Mouse (Mus musculus): ENCODE results near the gene P2ry6. TPM values are rescaled to one million over a fixed set of nuclear protein-coding genes. Genes with fewer than 3 reads are reported as not detected.

Gene P2ry6
- total RNA-seq, 2 experiments from 2014 or later: 4.1 to 4.5 TPM

GRCm38 (mm10) chr7:100950031-100950430, 24.4 kb downstream of the P2ry6 start:
- intact Hi-C loops (cut with DNase I): no loop called here
- no peak for DNase-seq

GRCm38 (mm10) chr7:100944738-100945137, 29.7 kb downstream of the P2ry6 start:
- intact Hi-C loops (cut with DNase I): no loop called here
- no peak for DNase-seq

GRCm38 (mm10) chr7:100944306-100944705, 30.1 kb downstream of the P2ry6 start:
- intact Hi-C loops (cut with DNase I): no loop called here
- no peak for DNase-seq

GRCm38 (mm10) chr7:100942789-100943615, 31.4 kb downstream of the P2ry6 start:
- DNase-seq: peak; percentile 70 to 81
- intact Hi-C loops (cut with DNase I): loop anchor here (1.0 to 2.0 kb wide), 3 partner anchors 23 to 108 kb away; no protein-coding TSS in a partner anchor

GRCm38 (mm10) chr7:100941169-100941568, 33.3 kb downstream of the P2ry6 start:
- intact Hi-C loops (cut with DNase I): no loop called here
- no peak for DNase-seq

- intact Hi-C loops (cut with DNase I): no loop called here
- no peak for DNase-seq
Measured at GRCm38 (mm10) chr7:100938106-100938505, 36.3 kb downstream of the P2ry6 start.

- intact Hi-C loops (cut with DNase I): no loop called here
- no peak for DNase-seq
Measured at GRCm38 (mm10) chr7:100937481-100937880, 37.0 kb downstream of the P2ry6 start.

GRCm38 (mm10) chr7:100933520-100933919, 40.9 kb downstream of the P2ry6 start:
- DNase-seq: no peak
- intact Hi-C loops (cut with DNase I): no loop called here

GRCm38 (mm10) chr7:100932481-100933007, 41.9 kb downstream of the P2ry6 start:
- DNase-seq: peak; percentile 88 to 92
- intact Hi-C loops (cut with DNase I): loop anchor here (1.0 kb wide), 1 partner anchor 25 kb away; no protein-coding TSS in a partner anchor

GRCm38 (mm10) chr7:100931926-100932480, 42.4 kb downstream of the P2ry6 start, which contains the start of gene Arhgef17:
TSS of gene Arhgef17 (minus strand) at chr7:100932107.
- intact Hi-C loops (cut with DNase I): loop anchor here (1.0 kb wide), 1 partner anchor 25 kb away; no protein-coding TSS in a partner anchor
- DNase-seq: peak; percentile 71 to 74

GRCm38 (mm10) chr7:100931316-100931925, 43.0 kb downstream of the P2ry6 start:
- intact Hi-C loops (cut with DNase I): no loop called here
- DNase-seq: peak; percentile 71 to 76

- peak; percentile 71 to 74 for DNase-seq
Measured at GRCm38 (mm10) chr7:100930619-100931315, 43.7 kb downstream of the P2ry6 start.

GRCm38 (mm10) chr7:100929639-100930303, 44.7 kb downstream of the P2ry6 start:
- intact Hi-C loops (cut with DNase I): no loop called here
- DNase-seq: no peak

More at GRCm38 (mm10) chr7:100930619-100931315, 43.7 kb downstream of the P2ry6 start:
- intact Hi-C loops (cut with DNase I): no loop called here

GRCm38 (mm10) chr7:100928456-100928855, 46.0 kb downstream of the P2ry6 start:
- no peak for DNase-seq
- intact Hi-C loops (cut with DNase I): no loop called here

- no peak for DNase-seq
- intact Hi-C loops (cut with DNase I): no loop called here
Measured at GRCm38 (mm10) chr7:100927287-100928000, 47.0 kb downstream of the P2ry6 start.

GRCm38 (mm10) chr7:100926311-100926923, 48.0 kb downstream of the P2ry6 start:
- DNase-seq: no peak

GRCm38 (mm10) chr7:100924674-100925445, 49.6 kb downstream of the P2ry6 start:
- DNase-seq: no peak
- intact Hi-C loops (cut with DNase I): no loop called here

More at GRCm38 (mm10) chr7:100926311-100926923, 48.0 kb downstream of the P2ry6 start:
- intact Hi-C loops (cut with DNase I): no loop called here

GRCm38 (mm10) chr7:100924200-100924599, 50.2 kb downstream of the P2ry6 start:
- DNase-seq: no peak
- intact Hi-C loops (cut with DNase I): no loop called here
